Mouse (Mus musculus) limb, embryonic 13.5 days (tissue): Measurements from ENCODE around the gene Capzb. TPM values are rescaled to one million over a fixed set of nuclear protein-coding genes. Genes with fewer than 3 reads are reported as not detected.

Source experiments
- ATAC-seq: fragments of 200-750 bp; cut with Nextera tagmentation; 2 replicates; pipeline ENCODE4 v1.8.0; 2017; ENCODE audit warnings: low read depth, moderate number of reproducible peaks, moderate TSS enrichment; ENCODE audit not compliant: low FRiP score
- H3K27ac ChIP-seq: fragments of 300-500 bp; sonication (generic); 2 replicates; pipeline ENCODE4 v1.5.1; 2015; ENCODE audit warnings: inconsistent platforms, mild to moderate bottlenecking, moderate library complexity
- H3K27me3 ChIP-seq: fragments of 300-500 bp; sonication (generic); 2 replicates; pipeline ENCODE4 v1.6.1; 2015; ENCODE audit warnings: mild to moderate bottlenecking, inconsistent platforms
- H3K36me3 ChIP-seq: fragments of 300-500 bp; sonication (generic); 2 replicates; pipeline ENCODE4 v1.6.1; 2015; ENCODE audit warnings: inconsistent platforms, mild to moderate bottlenecking, moderate library complexity
- H3K4me1 ChIP-seq: fragments of 300-500 bp; sonication (generic); 2 replicates; pipeline ENCODE4 v1.6.1; 2015; ENCODE audit warnings: inconsistent platforms
- H3K4me2 ChIP-seq: fragments of 300-500 bp; sonication (generic); replicated peaks from 2 replicates; pipeline ENCODE4 v1.6.1; 2015; ENCODE audit warnings: inconsistent platforms, mild to moderate bottlenecking, moderate library complexity
- H3K4me3 ChIP-seq: fragments of 300-500 bp; sonication (generic); 2 replicates; pipeline ENCODE4 v1.5.1; 2015; ENCODE audit warnings: moderate library complexity, mild to moderate bottlenecking, inconsistent platforms
- H3K9ac ChIP-seq: fragments of 300-500 bp; sonication (generic); 2 replicates; pipeline ENCODE4 v1.6.1; 2015; ENCODE audit warnings: mild to moderate bottlenecking, inconsistent platforms
- H3K9me3 ChIP-seq: fragments of 300-500 bp; sonication (generic); 2 replicates; pipeline ENCODE4 v1.6.1; 2016; ENCODE audit warnings: inconsistent platforms
- WGBS: fragments of 180-500 bp; shearing (Covaris S2); methylation state at CpG from one replicate; pipeline ENCODE4 v1.1.7; 2015; 5-methylcytosine and 5-hydroxymethylcytosine counted together
- polyA plus RNA-seq: library from polyadenylated mRNA; unstranded; fragments of >200 nt; fragmentation: Nextera tagmentation; extraction: Ambion mirVana; gene quantifications from 2 replicates; pipeline ENCODE4 v1.2.1, GENCODE M21; 2015

Gene Capzb
- polyA plus RNA-seq, 1 experiment from 2014 or later = 406 TPM

DNA sequence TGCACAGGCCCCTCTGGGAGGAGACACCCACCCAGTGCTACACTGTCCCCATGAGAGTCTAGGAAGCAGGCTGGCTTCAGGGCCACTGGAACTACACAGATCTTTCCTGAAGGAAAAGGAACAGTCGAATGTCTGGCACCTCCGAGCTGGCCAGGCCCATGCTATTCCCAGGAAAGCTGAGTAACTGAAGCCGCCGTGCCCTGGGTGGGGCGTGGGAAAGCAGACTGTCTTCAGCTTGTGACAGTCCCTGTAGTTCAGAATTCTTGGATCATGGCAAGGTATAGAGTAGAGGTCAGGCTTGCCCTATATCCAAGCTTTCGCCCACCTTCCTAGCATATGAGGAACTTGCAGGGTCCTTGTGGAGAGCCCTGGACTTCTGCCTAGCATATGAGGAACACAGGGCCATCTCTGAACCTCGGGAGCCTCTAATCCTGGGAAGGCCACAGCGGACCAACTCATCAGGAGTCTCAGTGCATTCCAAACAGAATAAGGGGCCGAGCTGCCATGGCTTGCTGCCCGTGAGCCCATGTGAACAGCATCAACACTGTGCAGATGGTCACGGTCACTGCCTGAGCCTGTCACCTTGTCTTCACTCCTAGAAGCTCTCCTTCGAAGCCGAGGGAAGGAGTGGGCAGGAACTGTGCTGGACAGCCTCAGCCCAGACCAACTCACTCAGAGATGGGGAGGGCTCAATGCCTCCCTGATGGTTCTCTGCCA, 73.2 kb downstream of the Capzb start:
- Histone ChIP-seq H3K4me2 (no peak overlapping the region), H3K4me3 (no peak overlapping the region), H3K27ac (peak overlapping the region; percentile 83), H3K4me1 (peaks cover 68% of the 10 kb centered on the region), H3K9ac (no peak overlapping the region; the same call in 1 of the 2 replicates), H3K27me3 (no peaks in the 10 kb centered on the region), H3K9me3 (no peaks in the 10 kb centered on the region), H3K36me3 (peaks cover 55% of the 10 kb centered on the region)
- 58% methylated on average over 13 of the region's 13 CpGs for WGBS
- ATAC-seq = no peak

DNA sequence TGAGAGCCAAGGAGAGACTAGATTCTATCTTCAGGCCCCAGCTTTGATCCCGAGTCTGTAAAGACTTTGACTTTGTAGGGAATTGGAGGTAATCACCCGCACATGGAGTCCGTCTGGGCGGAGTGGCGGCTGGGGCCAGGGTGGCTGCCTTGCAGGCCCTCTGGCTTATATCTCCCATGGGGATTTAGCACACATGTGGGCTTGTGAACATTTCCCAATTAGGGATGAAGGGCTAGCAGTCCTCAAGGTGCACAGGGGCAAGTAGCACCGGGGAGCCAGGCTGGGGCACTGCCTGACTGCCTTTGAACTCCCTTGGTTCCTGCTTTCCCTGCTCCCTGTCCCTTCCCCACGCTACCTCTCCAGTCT, 73.8 kb downstream of the Capzb start:
- H3K9ac ChIP-seq = 0 out of 2 replicates have a peak overlapping the region, but pooled peaks have one; percentile 21
- 35% methylated on average over 7 of the region's 7 CpGs for WGBS
- H3K27ac ChIP-seq = peak overlapping the region; percentile 83
- peaks cover 50% of the 10 kb centered on the region for H3K36me3 ChIP-seq
- peak; percentile 33; the same call in 1 of the 2 replicates for ATAC-seq
- no peak overlapping the region for H3K4me3 ChIP-seq
- H3K9me3 ChIP-seq = no peaks in the 10 kb centered on the region
- no peaks in the 10 kb centered on the region for H3K27me3 ChIP-seq
- H3K4me1 ChIP-seq = peaks cover 68% of the 10 kb centered on the region
- H3K4me2 ChIP-seq = no peak overlapping the region

DNA sequence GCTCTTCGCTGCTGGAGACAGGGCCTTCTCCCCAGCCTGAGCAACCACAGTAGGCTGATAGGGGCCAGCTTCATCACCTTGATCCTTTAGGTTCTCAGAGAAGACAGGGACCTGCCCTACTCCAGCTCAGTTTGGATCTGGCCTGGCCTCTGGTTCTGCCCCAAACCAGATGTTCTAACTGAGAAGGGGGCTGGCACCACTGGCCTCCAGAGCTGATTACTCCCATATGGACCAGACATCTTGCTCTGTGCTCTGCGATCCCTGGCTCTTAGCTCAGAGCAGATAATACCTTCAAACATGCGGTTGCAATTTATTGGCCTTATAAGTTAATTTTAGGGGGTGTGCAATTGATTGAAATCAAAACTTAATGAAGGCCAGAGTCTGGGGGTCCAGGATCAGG, 74.6 kb downstream of the Capzb start:
- H3K4me3 ChIP-seq = no peak overlapping the region
- no peaks in the 10 kb centered on the region for H3K27me3 ChIP-seq
- H3K9ac ChIP-seq = no peak overlapping the region
- H3K4me1 ChIP-seq = peaks cover 75% of the 10 kb centered on the region
- peak; percentile 60; the same call in 1 of the 2 replicates for ATAC-seq
- H3K4me2 ChIP-seq = no peak overlapping the region
- H3K9me3 ChIP-seq = no peaks in the 10 kb centered on the region
- 28% methylated on average over 3 of the region's 3 CpGs for WGBS
- peaks cover 42% of the 10 kb centered on the region for H3K36me3 ChIP-seq
- peak overlapping the region; percentile 83 for H3K27ac ChIP-seq

DNA sequence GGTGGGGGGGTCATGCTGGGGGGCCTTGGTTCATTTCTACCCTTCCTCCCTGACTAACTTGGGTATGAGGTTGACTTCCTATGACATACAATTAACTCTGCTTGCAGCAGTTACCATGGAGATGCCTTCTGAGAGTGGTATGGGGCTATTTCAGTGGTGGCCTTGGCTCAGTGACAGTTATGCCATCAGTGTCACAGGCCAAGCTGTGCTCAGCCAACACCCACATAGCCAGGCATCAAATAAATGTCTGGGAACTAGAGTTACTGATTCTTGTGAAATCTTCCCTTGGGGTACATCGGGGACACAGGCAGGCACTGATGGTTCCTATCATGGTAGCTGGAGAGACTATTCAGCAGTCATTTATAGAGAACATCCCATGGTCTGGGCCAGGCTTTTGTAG, 75.5 kb downstream of the Capzb start:
- Histone ChIP-seq H3K4me2 (no peak overlapping the region), H3K36me3 (peaks cover 39% of the 10 kb centered on the region), H3K9ac (no peak overlapping the region), H3K27ac (peak overlapping the region; percentile 83), H3K9me3 (no peaks in the 10 kb centered on the region), H3K27me3 (no peaks in the 10 kb centered on the region), H3K4me1 (peaks cover 81% of the 10 kb centered on the region), H3K4me3 (no peak overlapping the region)
- no peak for ATAC-seq
- 76% methylated on average over 1 of the region's 1 CpGs for WGBS

DNA sequence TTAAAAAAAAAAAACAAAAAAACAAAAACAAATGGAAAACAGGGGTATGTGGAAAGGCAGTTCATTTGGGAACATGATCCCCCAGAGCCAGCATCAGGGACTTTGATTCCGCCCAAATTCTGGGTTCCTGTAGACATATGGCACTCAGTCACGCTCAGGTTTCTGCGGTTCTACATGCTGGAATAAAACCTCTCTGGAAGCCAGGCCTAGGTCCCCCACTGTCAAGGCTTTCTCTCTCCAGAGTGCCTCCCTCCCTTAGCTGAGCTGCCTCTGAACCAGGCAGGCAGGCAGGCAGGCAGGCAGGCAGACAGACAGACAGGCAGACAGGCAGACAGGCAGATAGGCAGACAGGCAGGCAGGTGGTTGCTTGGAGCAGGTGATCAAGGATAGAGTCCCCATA, 77.5 kb downstream of the Capzb start:
- no peak overlapping the region for H3K4me3 ChIP-seq
- H3K4me2 ChIP-seq = no peak overlapping the region
- no peak overlapping the region for H3K9ac ChIP-seq
- H3K36me3 ChIP-seq = peaks cover 34% of the 10 kb centered on the region
- H3K9me3 ChIP-seq = no peaks in the 10 kb centered on the region
- peak overlapping the region; percentile 78; the same call in 1 of the 2 replicates for H3K27ac ChIP-seq
- ATAC-seq = no peak
- peaks cover 84% of the 10 kb centered on the region for H3K4me1 ChIP-seq
- no peaks in the 10 kb centered on the region for H3K27me3 ChIP-seq
- 57% methylated on average over 3 of the region's 3 CpGs for WGBS

DNA sequence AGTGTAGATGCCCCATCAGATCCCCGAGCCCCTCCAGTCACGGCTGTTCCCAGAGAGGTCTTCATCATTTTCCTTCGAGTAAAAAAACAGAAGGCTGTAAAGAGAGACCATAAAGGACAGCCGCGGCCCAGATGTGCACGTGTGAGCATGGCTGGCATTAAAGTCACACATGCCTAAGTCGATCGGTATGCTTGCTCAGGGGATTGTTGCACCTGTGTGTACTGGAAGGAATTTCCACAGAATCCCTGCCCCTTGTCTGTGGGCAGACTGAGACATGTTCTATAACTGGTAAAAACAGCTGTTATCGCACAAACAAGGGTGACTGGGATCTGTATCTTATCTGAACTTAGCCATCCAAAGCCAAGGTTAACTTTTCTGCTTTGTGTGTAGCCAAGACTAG, 78.9 kb downstream of the Capzb start:
- Histone ChIP-seq H3K4me3 (no peak overlapping the region), H3K27ac (peak overlapping the region; percentile 78), H3K36me3 (peaks cover 24% of the 10 kb centered on the region), H3K9me3 (no peaks in the 10 kb centered on the region), H3K27me3 (no peaks in the 10 kb centered on the region), H3K4me2 (no peak overlapping the region; the same call in 1 of the 2 replicates), H3K4me1 (peaks cover 84% of the 10 kb centered on the region), H3K9ac (0 out of 2 replicates have a peak overlapping the region, but pooled peaks have one; percentile 5)
- 15% methylated on average over 9 of the region's 9 CpGs for WGBS
- ATAC-seq = peak; percentile 52

DNA sequence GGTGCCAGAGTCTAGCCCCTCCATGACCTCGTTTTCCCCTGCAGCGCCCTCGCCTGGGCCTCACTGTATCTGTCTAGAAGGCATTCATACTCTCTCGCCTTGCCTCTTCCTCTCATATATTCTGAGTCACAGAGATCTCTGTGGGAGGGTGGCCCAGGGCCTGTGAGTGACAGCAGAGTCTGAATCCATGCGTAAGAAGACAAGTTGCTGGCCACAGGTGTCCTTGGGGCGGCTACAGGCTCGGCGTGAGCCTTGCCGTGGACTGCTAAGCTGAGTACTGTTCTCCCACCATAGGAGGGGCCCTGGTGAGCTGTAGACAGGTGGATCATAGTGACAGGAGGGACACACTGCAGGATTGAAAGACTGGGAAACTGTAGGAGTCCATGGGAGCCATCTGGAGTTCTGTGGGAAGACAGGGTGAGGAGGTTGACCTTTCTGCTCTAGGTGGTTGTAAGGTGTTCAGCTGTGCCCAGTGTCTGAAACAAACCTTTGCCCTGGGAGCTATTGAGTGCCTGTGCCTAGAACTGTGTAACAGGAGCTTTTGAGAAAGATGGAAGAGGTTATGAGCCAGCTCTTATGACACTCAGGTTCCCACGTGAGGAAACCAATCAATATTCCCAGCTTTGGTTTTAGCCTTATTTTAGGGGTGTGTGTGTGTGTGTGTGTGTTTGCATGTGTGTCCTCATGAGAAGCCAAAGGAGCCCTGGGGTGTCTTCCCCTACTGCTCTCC, 80.4 kb downstream of the Capzb start:
- Histone ChIP-seq H3K27ac (no peak overlapping the region), H3K9me3 (no peaks in the 10 kb centered on the region), H3K4me2 (no peak overlapping the region), H3K9ac (0 out of 2 replicates have a peak overlapping the region, but pooled peaks have one; percentile 4), H3K27me3 (0 out of 2 replicates have a peak, but pooled peaks cover 2% of the 10 kb centered on the region), H3K4me1 (peaks cover 80% of the 10 kb centered on the region), H3K36me3 (peaks cover 34% of the 10 kb centered on the region), H3K4me3 (no peak overlapping the region)
- ATAC-seq = no peak
- 89% methylated on average over 10 of the region's 10 CpGs for WGBS

DNA sequence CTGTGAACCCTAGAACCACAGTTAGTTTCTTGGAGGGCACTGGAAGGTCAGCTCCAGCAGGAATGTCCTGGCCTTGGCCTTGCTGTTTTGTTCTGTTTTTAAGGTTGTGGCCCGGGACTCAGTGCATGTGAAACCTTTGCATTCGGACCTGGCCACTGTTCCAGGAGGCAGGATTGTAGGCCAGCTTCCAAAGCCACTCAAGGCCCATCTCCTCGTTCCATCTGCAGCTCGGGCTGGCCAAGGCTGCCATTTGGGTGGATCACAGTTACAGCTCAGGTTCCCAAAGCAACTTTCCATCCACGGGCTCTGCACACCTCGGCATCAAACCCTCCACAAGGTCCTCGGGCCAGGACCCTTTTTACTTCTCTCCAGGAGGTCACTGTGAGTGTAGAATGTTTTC, 81.9 kb downstream of the Capzb start:
- H3K27ac ChIP-seq = 0 out of 2 replicates have a peak overlapping the region, but pooled peaks have one; percentile 52
- no peak overlapping the region for H3K9ac ChIP-seq
- no peak overlapping the region for H3K4me3 ChIP-seq
- H3K4me2 ChIP-seq = no peak overlapping the region
- H3K9me3 ChIP-seq = no peaks in the 10 kb centered on the region
- 90% methylated on average over 7 of the region's 7 CpGs for WGBS
- ATAC-seq = no peak
- H3K4me1 ChIP-seq = peaks cover 65% of the 10 kb centered on the region
- H3K27me3 ChIP-seq = 0 out of 2 replicates have a peak, but pooled peaks cover 2% of the 10 kb centered on the region
- peaks cover 36% of the 10 kb centered on the region for H3K36me3 ChIP-seq

DNA sequence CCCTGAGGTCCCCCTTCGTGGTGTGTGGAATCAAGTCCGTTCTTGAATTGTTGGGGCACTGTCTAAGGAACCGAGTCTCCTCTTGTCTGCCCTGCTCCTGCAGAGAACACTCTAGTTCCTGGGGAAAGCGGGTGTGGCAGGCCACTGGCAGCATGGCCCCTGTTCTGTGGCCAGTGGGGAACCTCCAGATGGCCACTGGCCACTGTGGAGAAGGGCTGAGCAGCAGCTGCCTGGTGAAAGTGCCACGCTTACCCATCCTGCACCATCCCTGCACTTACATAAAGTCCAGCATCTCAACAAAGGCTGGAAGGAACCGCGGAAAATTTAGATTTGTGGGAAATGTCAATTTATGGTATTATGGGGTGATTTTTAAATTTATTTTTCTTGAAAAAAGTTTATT, 83.7 kb downstream of the Capzb start:
- Histone ChIP-seq H3K9ac (0 out of 2 replicates have a peak overlapping the region, but pooled peaks have one; percentile 39), H3K4me2 (no peak overlapping the region), H3K9me3 (no peaks in the 10 kb centered on the region), H3K4me1 (peaks cover 50% of the 10 kb centered on the region), H3K4me3 (no peak overlapping the region), H3K36me3 (peaks cover 54% of the 10 kb centered on the region), H3K27me3 (0 out of 2 replicates have a peak, but pooled peaks cover 2% of the 10 kb centered on the region), H3K27ac (peak overlapping the region; percentile 72)
- ATAC-seq = no peak
- 70% methylated on average over 7 of the region's 7 CpGs for WGBS

DNA sequence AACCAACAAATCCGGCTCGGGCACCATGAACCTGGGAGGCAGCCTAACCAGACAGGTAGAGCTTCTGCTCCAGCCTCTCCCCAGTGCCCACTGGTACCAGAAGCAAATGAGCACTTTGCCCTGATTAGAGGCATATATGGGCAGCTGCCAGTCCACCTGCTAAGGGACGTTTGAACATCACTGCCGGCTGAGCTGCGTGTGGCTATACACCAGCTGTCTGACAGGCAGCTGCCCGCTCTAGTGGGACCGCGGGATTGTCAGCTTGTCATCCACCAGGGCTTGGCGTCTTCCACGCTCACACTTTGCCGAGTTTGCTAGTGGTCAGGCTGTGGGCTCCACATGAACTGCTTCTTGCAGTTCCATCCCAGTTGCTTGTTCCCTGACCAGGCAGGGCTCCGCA, 87.8 kb downstream of the Capzb start:
- Histone ChIP-seq H3K27ac (no peak overlapping the region), H3K4me3 (no peak overlapping the region), H3K27me3 (0 out of 2 replicates have a peak, but pooled peaks cover 2% of the 10 kb centered on the region), H3K9me3 (no peaks in the 10 kb centered on the region), H3K4me2 (no peak overlapping the region), H3K9ac (no peak overlapping the region), H3K4me1 (peaks cover 63% of the 10 kb centered on the region), H3K36me3 (peaks cover 66% of the 10 kb centered on the region)
- no peak for ATAC-seq
- 94% methylated on average over 12 of the region's 12 CpGs for WGBS

DNA sequence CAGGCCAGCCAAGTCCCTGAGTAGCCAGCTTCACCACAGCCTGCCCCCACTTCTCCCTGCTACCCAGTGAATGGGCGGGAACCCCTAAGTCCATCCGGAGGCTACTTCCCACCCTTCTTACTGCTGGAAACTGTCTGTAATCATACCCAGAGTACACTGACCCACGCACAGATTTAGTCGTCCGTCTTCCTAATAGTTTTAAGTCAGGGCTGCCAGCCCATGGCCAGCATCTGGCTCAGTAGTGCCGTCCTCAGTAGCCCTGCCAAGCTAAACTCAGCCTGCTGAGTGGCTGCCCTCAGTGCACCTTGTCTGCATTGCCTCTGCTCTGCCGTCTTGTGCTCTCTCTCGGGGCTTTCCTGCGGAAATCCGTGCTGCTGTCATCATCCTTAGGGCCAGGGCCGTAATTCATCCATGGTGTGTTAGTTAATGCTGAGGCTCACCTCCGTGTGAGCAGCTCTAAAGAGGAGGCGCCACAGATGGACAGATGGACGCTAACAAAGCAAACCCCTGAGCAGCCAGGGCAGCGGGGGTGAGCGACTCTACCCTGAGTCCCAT, 89.2 kb downstream of the Capzb start:
- Histone ChIP-seq H3K9me3 (no peaks in the 10 kb centered on the region), H3K27me3 (0 out of 2 replicates have a peak, but pooled peaks cover 2% of the 10 kb centered on the region), H3K4me2 (no peak overlapping the region), H3K27ac (no peak overlapping the region), H3K9ac (0 out of 2 replicates have a peak overlapping the region, but pooled peaks have one; percentile 19), H3K36me3 (peaks cover 71% of the 10 kb centered on the region), H3K4me1 (peaks cover 64% of the 10 kb centered on the region), H3K4me3 (no peak overlapping the region)
- no peak for ATAC-seq
- WGBS = 77% methylated on average over 16 of the region's 16 CpGs

DNA sequence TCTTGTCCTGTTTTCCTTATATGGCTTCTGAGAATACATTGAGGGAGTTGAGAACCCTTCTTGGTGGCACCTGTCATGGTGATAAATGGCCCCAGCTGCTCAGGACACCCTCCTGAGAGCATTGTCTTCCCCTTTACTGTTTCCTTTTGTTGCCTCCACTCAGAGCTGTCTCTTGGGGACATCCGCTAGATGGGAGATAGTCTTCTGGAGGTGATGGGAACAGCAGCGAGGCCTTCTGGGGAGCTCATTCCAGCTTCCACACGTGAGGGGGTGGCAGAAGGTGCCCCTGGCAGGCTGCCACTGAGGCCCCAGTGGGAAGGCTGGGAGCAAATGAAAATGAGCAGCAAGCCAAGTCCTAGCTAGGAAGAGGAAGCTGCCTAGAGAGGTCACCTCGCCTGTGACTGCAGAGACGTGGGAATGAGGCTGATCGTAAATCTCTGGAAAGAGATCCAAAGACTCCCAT, 90.3 kb downstream of the Capzb start:
- H3K9ac ChIP-seq = no peak overlapping the region
- H3K9me3 ChIP-seq = no peaks in the 10 kb centered on the region
- H3K27ac ChIP-seq = peak overlapping the region; percentile 10; the same call in 1 of the 2 replicates
- no peak overlapping the region for H3K4me2 ChIP-seq
- peaks cover 59% of the 10 kb centered on the region for H3K4me1 ChIP-seq
- peaks cover 74% of the 10 kb centered on the region for H3K36me3 ChIP-seq
- H3K27me3 ChIP-seq = no peaks in the 10 kb centered on the region
- ATAC-seq = no peak
- 47% methylated on average over 6 of the region's 6 CpGs for WGBS
- no peak overlapping the region for H3K4me3 ChIP-seq
